Mouse (Mus musculus) liver, embryonic 14.5 days (tissue): ENCODE results near the gene Prr18. TPM values are rescaled to one million over a fixed set of nuclear protein-coding genes. Genes with fewer than 3 reads are reported as not detected.

Experiments
- ATAC-seq: fragments of 200-750 bp; cut with Nextera tagmentation; 2 replicates; pipeline ENCODE4 v1.8.0; 2017; ENCODE audit warnings: moderate number of reproducible peaks, mild to moderate bottlenecking, moderate library complexity; ENCODE audit not compliant: insufficient read depth
- DNase-seq, 3 experiments: peaks; one replicate each; pipeline ENCODE4 v3.0.0-alpha.2; 2012 to 2013; ENCODE audit warnings: low read depth in 3 of 3, low spot score in 3 of 3
- H3K27ac ChIP-seq: fragments of 300-500 bp; sonication (generic); 2 replicates; pipeline ENCODE4 v1.5.1; 2014; ENCODE audit warnings: moderate library complexity, mild to moderate bottlenecking, control low read depth, inconsistent platforms
- H3K27me3 ChIP-seq: fragments of 300-500 bp; sonication (generic); 2 replicates; pipeline ENCODE4 v1.6.1; 2014; ENCODE audit warnings: mild to moderate bottlenecking, low read length, moderate library complexity; ENCODE audit not compliant: control insufficient read depth, insufficient read depth
- H3K36me3 ChIP-seq: fragments of 300-500 bp; sonication (generic); replicated peaks from 2 replicates; pipeline ENCODE4 v1.6.1; 2014; ENCODE audit warnings: low read depth; ENCODE audit not compliant: control insufficient read depth, insufficient read depth
- H3K4me1 ChIP-seq, 2 experiments: fragments of 200-500 bp in 1 of 2; fragments of 300-500 bp in 1 of 2; sonication (generic) in 1 of 2; replicated peaks; 2 replicates each; pipeline ENCODE4 v1.6.1; 2012 to 2014; ENCODE audit warnings: antibody characterized with exemption in 1 of 2, inconsistent platforms in 1 of 2, low read length in 1 of 2; ENCODE audit not compliant: control insufficient read depth in 2 of 2, insufficient read depth in 2 of 2
- H3K4me2 ChIP-seq: fragments of 300-500 bp; sonication (generic); 2 replicates; pipeline ENCODE4 v1.6.1; 2014; ENCODE audit warnings: low read depth, mild to moderate bottlenecking, control low read depth, moderate library complexity
- H3K4me3 ChIP-seq, 2 experiments: fragments of 200-500 bp in 1 of 2; fragments of 300-500 bp in 1 of 2; sonication (generic) in 1 of 2; 2 replicates each; pipeline ENCODE4 v1.5.1; 2012 to 2014; ENCODE audit warnings: low read depth in 2 of 2, low read length in 2 of 2, mild to moderate bottlenecking in 2 of 2, control low read depth in 1 of 2, inconsistent platforms in 1 of 2, moderate library complexity in 1 of 2; ENCODE audit not compliant: insufficient read depth in 1 of 2
- H3K9ac ChIP-seq: fragments of 300-500 bp; sonication (generic); replicated peaks from 2 replicates; pipeline ENCODE4 v1.6.1; 2014; ENCODE audit warnings: mild to moderate bottlenecking, control low read depth, moderate library complexity
- H3K9me3 ChIP-seq: fragments of 300-500 bp; sonication (generic); 2 replicates; pipeline ENCODE4 v1.6.1; 2016; ENCODE audit warnings: low read length, mixed read lengths; ENCODE audit not compliant: control insufficient read depth
- CTCF ChIP-seq: IDR thresholded peaks from 2 replicates; pipeline ENCODE4 v1.5.1; 2016; ENCODE audit warnings: antibody characterized with exemption, low read depth, control low read depth
- EP300 ChIP-seq: IDR thresholded peaks from 2 replicates; pipeline ENCODE4 v1.6.1; 2016; ENCODE audit warnings: antibody characterized with exemption, low read depth
- WGBS: fragments of 180-500 bp; shearing (Covaris S2); extraction: QIAGEN DNeasy Blood & Tissue Kit; methylation state at CpG from one replicate; pipeline ENCODE4 v1.1.7; 2014; ENCODE audit not compliant: insufficient replicate concordance; 5-methylcytosine and 5-hydroxymethylcytosine counted together
- polyA plus RNA-seq, 2 experiments: library from polyadenylated mRNA; depleted of rRNA in 1 of 2; stranded (reverse) in 1 of 2; unstranded in 1 of 2; fragments of >200 nt; fragmentation: Nextera tagmentation in 1 of 2; extraction: Ambion mirVana in 1 of 2; gene quantifications; 2 replicates each; pipeline versions ENCODE4 v1.2.1 to v1.2.3; 2012 to 2014

The Prr18 gene
- polyA plus RNA-seq, 2 experiments: 0.03 TPM; not detected in 1

- no peak overlapping the region for H3K4me2 ChIP-seq
Observed at GRCm38 (mm10) chr17:8348941-8349340, 11.7 kb downstream of the Prr18 start.

GRCm38 (mm10) chr17:8351088-8351487 is 13.8 kb downstream of the Prr18 start:
- H3K27ac ChIP-seq: no peak overlapping the region
- no peaks in the 10 kb centered on the region for H3K36me3 ChIP-seq
- no peak overlapping the region for H3K4me3 ChIP-seq
- H3K4me1 ChIP-seq: no peaks in the 10 kb centered on the region
- no peak for DNase-seq
- no peak for ATAC-seq
- H3K9ac ChIP-seq: no peak overlapping the region
- WGBS: 61% methylated on average over 7 of the region's 7 CpGs
- H3K27me3 ChIP-seq: no peaks in the 10 kb centered on the region
- H3K4me2 ChIP-seq: no peak overlapping the region
- no peak for TF ChIP-seq EP300
- no peak for TF ChIP-seq CTCF
- no peaks in the 10 kb centered on the region for H3K9me3 ChIP-seq

More at GRCm38 (mm10) chr17:8348941-8349340, 11.7 kb downstream of the Prr18 start:
- no peaks in the 10 kb centered on the region for H3K27me3 ChIP-seq
- H3K27ac ChIP-seq: no peak overlapping the region
- 68% methylated on average over 4 of the region's 4 CpGs for WGBS
- no peaks in the 10 kb centered on the region for H3K4me1 ChIP-seq
- ATAC-seq: no peak
- no peak for DNase-seq
- H3K36me3 ChIP-seq: no peaks in the 10 kb centered on the region
- no peak overlapping the region for H3K9ac ChIP-seq
- H3K9me3 ChIP-seq: no peaks in the 10 kb centered on the region
- TF ChIP-seq CTCF (no peak), EP300 (no peak)
- no peak overlapping the region for H3K4me3 ChIP-seq

- H3K27me3 ChIP-seq: no peaks in the 10 kb centered on the region
- H3K4me1 ChIP-seq: no peaks in the 10 kb centered on the region
- TF ChIP-seq CTCF (no peak), EP300 (no peak)
- no peaks in the 10 kb centered on the region for H3K36me3 ChIP-seq
- no peak within 1 kb of the TSS for H3K4me2 ChIP-seq
- DNase-seq: no peak
- H3K9ac ChIP-seq: no peak within 1 kb of the TSS
- no peaks in the 10 kb centered on the region for H3K9me3 ChIP-seq
- ATAC-seq: no peak
- no peak within 1 kb of the TSS for H3K27ac ChIP-seq
- no peak within 1 kb of the TSS for H3K4me3 ChIP-seq
- 62% methylated on average over 6 of the region's 6 CpGs for WGBS
Observed at GRCm38 (mm10) chr17:8355692-8356091, 18.4 kb downstream of the Prr18 start, which contains the start of gene T2. T2 (plus strand) TSS chr17:8355992.

GRCm38 (mm10) chr17:8357498-8357897 is 20.2 kb downstream of the Prr18 start:
- ATAC-seq (no peak), DNase-seq (no peak)
- 68% methylated on average over 6 of the region's 6 CpGs for WGBS
- H3K4me3 ChIP-seq: no peak overlapping the region
- no peak for TF ChIP-seq CTCF
- no peak for TF ChIP-seq EP300
- no peak overlapping the region for H3K27ac ChIP-seq
- H3K4me2 ChIP-seq: no peak overlapping the region
- H3K36me3 ChIP-seq: no peaks in the 10 kb centered on the region
- no peaks in the 10 kb centered on the region for H3K27me3 ChIP-seq
- H3K9ac ChIP-seq: no peak overlapping the region
- no peaks in the 10 kb centered on the region for H3K9me3 ChIP-seq
- no peaks in the 10 kb centered on the region for H3K4me1 ChIP-seq

- no peak overlapping the region for H3K27ac ChIP-seq
- no peaks in the 10 kb centered on the region for H3K36me3 ChIP-seq
- H3K4me3 ChIP-seq: no peak overlapping the region
- ATAC-seq (no peak), DNase-seq (no peak)
- H3K9me3 ChIP-seq: no peaks in the 10 kb centered on the region
- WGBS: 77% methylated on average over 5 of the region's 5 CpGs
- no peak overlapping the region for H3K4me2 ChIP-seq
- H3K27me3 ChIP-seq: no peaks in the 10 kb centered on the region
- no peak for TF ChIP-seq CTCF
- no peak for TF ChIP-seq EP300
- H3K9ac ChIP-seq: no peak overlapping the region
- no peaks in the 10 kb centered on the region for H3K4me1 ChIP-seq
Observed at GRCm38 (mm10) chr17:8360876-8361275, 23.6 kb downstream of the Prr18 start.
